Mouse (Mus musculus) heart, postnatal 25 days (tissue): Measurements from ENCODE around the gene Capn1. TPM values are rescaled to one million over a fixed set of nuclear protein-coding genes. Genes with fewer than 3 reads are reported as not detected.
"Not testable (repeated sequence)": the region's sequence is repeated elsewhere in the genome, so short reads cannot be mapped to it uniquely, and the experiment has no call there.

Experiments
- DNase-seq: peaks from one replicate; pipeline ENCODE4 v3.0.0; 2022; ENCODE audit warnings: low spot score
- intact Hi-C: fragments of 180-260 bp; cut with DNase I; formaldehyde crosslinking; loops from one replicate; pipeline ENCODE4 v1.15.1; 2025
- total RNA-seq, 2 experiments: library from RNA; stranded (reverse); gene quantifications; 2 replicates each; pipeline ENCODE4 v1.2.3; 2021

Capn1 gene
- total RNA-seq, 2 experiments from 2014 or later: 27.5 to 32.8 TPM

DNA sequence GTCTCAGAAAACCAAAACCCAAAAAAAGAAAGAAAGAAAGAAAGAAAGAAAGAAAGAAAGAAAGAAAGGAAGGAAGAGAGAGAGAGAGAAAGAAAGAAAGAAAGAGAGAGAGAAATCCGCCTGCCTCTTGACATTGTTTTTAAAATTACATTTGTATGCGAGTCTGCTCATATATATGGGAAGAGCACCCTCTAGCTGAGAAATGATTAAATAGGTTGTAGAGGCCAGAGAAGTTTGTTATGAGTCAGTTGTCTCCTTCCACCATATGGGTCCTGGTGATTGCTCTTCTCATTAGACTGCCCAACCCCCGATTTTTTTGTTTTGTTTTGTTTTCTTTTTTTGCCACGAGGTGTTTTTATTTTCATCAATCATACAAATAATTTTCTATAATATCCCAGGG is 28.4 kb upstream of the Capn1 start:
- DNase-seq: not testable (repeated sequence)
- intact Hi-C loops: loop anchor here (2.0 to 5.0 kb wide), 2 partner anchors 25 to 122 kb away; partner anchors contain the start of gene Cdc42ep2

DNA sequence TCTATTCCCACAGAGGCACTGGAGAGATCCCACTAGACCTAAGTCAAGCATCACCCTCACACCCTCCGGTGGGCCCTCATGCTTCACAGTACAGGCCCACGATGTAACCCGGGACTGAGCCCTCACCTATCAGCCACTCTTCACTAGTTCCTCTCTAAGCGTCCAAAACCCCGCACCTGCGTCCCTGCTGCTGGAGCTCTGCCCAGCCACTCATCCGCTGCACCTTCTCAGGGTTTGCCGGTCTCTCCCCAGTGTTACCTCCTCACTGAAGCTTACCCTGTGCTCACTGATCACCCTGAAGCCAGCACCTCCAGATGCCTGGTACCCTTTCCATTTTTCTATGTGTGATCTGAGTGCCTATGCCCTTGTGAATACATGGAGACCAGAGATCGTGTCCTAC is 26.6 kb upstream of the Capn1 start:
- no peak for DNase-seq
- intact Hi-C loops: loop anchor here (5.0 kb wide), 1 partner anchor 120 kb away; the partner anchor contains the start of gene Cdc42ep2

- DNase-seq: no peak
- intact Hi-C loops: loop anchor here (5.0 kb wide), 1 partner anchor 118 kb away; the partner anchor contains the start of gene Cdc42ep2
Observed at GRCm38 (mm10) chr19:6040002-6040401, 24.3 kb upstream of the Capn1 start.

DNA sequence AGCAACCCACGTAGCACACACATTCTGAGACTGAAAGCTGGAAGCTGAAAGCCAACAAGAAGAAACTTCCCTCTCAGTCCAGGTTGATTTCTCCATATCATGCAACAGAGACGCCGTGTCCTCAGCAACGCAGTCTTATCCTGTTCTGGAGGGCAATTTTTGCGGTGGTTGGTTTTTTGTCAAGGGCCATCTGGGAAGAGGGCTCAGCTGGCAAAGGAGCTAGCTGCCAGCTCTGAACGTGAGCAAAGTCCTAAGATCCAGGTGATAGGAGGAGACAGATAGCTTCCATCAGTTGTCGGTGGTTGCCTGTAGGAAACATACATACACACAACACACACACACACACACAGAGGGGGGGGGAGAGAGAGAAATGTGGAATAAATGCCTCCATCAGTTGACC is 22.6 kb upstream of the Capn1 start:
- DNase-seq: no peak

DNA sequence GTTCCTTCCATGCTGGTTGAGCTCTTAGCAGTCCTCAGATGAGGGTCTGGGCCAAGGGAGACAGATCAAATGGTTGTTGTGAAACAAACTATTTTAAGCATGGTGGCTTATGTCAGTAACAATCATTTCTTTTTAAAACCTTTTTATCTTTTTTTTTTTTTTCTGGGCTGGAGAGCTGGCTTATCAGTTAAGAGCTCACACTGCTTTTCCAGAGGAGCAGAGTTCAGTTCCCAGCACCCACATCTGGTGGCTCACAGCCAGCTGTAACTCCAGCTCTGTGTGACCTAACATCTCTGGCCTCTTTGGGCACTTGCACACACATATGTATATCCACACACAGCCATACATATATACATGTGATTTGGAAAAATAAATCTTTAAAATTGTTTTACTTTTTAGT is 22.0 kb upstream of the Capn1 start:
- intact Hi-C loops: no loop called here
- no peak for DNase-seq

More for the DNA sequence above, 22.6 kb upstream of the Capn1 start:
- intact Hi-C loops: no loop called here

- no peak for DNase-seq
- intact Hi-C loops: no loop called here
Observed at GRCm38 (mm10) chr19:6035966-6036585, 20.4 kb upstream of the Capn1 start.

GRCm38 (mm10) chr19:6030520-6031280 is 15.0 kb upstream of the Capn1 start:
- intact Hi-C loops: no loop called here
- no peak for DNase-seq

DNA sequence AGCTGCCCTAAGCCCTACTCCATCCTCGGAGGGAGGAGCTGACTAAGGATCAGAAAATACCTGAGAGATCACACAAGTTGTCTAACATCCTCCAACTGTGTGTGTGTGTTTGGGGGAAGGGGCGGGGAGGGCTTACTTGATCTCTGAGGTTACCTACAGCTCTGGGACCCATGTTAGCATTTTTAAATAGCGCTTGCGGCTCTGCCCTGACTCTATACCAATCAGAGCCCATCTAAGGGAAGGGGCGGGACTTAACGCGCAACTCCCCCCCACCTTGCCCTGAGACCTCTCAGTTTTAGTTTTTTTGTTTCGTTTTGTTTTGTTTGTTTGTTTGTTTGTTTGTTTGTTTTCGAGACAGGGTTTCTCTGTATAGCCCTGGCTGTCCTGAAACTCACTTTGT is 13.7 kb upstream of the Capn1 start:
- DNase-seq: no peak
- intact Hi-C loops: no loop called here

- DNase-seq: no peak
- intact Hi-C loops: no loop called here
Observed at GRCm38 (mm10) chr19:6028991-6029390, 13.3 kb upstream of the Capn1 start.

DNA sequence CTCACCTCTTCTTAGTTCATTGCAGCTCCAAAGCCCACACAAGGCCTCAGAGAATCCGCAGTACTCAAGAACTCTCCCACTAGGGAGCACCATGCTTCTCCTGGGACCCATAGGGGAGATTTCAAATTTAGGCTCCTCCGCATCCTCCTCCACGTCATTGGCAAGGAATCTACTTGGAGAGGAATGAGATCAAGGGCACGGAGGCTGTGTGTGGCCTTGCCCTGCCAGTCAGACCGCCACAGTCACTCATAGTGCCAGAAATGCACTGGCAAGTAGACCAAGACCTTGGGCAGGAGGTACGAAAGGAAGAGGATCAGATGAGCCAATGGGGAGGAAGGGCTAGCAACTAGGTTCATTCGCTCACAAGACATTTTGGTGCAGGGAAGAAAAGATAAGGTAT is 8.2 kb upstream of the Capn1 start:
- no peak for DNase-seq
- intact Hi-C loops: no loop called here

GRCm38 (mm10) chr19:6023059-6023458 is 7.4 kb upstream of the Capn1 start:
- intact Hi-C loops: no loop called here
- no peak for DNase-seq

GRCm38 (mm10) chr19:6020276-6020675 is 4.6 kb upstream of the Capn1 start:
- intact Hi-C loops: no loop called here
- DNase-seq: no peak

GRCm38 (mm10) chr19:6018142-6019089 is 2.7 kb upstream of the Capn1 start:
- peak; percentile 55 for DNase-seq
- intact Hi-C loops: loop anchor here (2.0 to 5.0 kb wide), 2 partner anchors 26 to 96 kb away; partner anchors contain the start of gene Cdc42ep2

DNA sequence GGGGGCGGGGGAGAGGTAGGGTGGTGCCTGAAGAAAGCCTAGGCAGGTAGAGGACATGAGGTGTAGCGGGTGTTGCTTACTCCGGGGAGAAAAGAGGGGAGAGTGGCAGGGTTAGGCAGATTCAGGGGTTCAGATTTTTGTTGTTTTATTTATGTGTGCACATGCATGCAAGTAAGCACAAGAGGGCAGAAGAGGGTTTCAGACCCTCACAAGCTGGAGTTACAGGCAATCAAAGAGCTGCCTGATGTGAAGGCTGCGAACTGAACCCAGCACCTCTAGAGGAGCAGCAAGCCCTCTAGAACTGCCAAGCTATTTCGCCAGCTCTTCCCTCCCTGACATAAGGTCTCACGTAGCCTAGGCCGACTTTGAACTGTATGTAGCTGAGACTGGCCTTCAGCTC is 835 bp upstream of the Capn1 start:
- no peak for DNase-seq
- intact Hi-C loops: loop anchor here (1.0 to 5.0 kb wide), 2 partner anchors 51 to 94 kb away; partner anchors contain the start of gene Cdc42ep2

- intact Hi-C loops: loop anchor here (5.0 kb wide), 1 partner anchor 93 kb away; the partner anchor contains the start of gene Cdc42ep2
- peak; percentile 27 for DNase-seq
Observed at GRCm38 (mm10) chr19:6014991-6015510, 646 bp downstream of the Capn1 start.

DNA sequence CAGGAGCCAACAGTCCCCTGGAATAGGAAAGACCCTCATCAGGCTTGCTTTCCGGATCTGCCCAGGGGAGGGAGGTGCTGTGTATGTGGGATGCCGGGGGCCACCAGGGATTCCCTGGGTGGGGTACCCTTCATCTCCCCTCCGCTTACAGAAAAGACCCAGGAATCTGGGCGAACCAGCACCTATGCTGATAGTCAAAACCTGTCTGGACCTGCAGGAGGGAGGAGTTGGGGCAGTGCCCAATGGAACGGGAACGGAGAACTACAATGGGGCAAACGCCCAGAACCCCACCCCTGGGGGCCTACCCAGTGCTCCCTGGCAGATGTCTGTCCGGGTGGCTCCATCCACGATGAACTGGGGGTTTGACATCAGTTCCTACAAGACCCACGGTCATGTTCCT is 2.0 kb downstream of the Capn1 start:
- intact Hi-C loops: no loop called here
- no peak for DNase-seq

DNA sequence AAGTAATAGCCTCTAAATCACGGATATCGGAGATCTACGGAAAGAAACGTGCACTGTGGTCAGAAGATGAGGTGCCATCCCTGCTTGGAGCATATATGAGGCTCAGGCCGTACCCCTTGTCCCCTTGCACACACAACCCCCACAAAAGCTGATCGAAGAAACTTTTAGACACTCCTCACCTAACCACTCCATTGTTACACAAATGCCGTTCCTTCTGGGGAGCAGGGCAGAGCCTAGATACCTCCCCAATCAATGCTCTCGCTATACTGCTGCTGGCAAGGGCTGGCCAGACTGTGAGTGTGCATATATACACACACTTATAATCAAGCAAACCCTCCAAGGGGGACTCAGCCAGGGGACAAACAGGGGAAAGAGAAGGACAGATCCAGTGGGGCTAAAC is 6.6 kb downstream of the Capn1 start:
- no peak for DNase-seq
- intact Hi-C loops: no loop called here

GRCm38 (mm10) chr19:6007013-6007412 is 8.7 kb downstream of the Capn1 start:
- intact Hi-C loops: no loop called here
- no peak for DNase-seq

GRCm38 (mm10) chr19:6005541-6005940 is 10.2 kb downstream of the Capn1 start:
- DNase-seq: no peak
- intact Hi-C loops: no loop called here

GRCm38 (mm10) chr19:5999969-6000368 is 15.7 kb downstream of the Capn1 start:
- no peak for DNase-seq
- intact Hi-C loops: no loop called here
